Comparison of ENCODE assay signal across 9 mouse cellular contexts in genomic region chr19:42613116-42613515, GRCm38 (mm10). TPM values are rescaled to one million over a fixed set of nuclear protein-coding genes. Genes with fewer than 3 reads are reported as not detected.
DNase-seq lines count a peak whose midpoint lies in the region; ATAC-seq and TF ChIP-seq lines count a peak whose summit lies in the region.
"Had no signal": no experiment of that assay in that cellular context is flagged by ENCODE, and none has a peak within 500 bp of the region (broad histone marks: within the 10 kb centered on the region; RNA-seq: fewer than 3 reads in every experiment).

No protein-coding gene starts in this region.

- WGBS in embryonic facial prominence, embryonic 10.5 days = 26% methylated on average over 7 of the region's 7 CpGs
- 32% methylated on average over 7 of the region's 7 CpGs for WGBS in hindbrain, embryonic 12.5 days
- WGBS in liver, embryonic 12.5 days (ENCODE audit: insufficient replicate concordance) = 24% methylated on average over 7 of the region's 7 CpGs

- H3K79me2 ChIP-seq in C2C12 (ENCODE audit: control insufficient read depth, insufficient read depth) = no peaks in the 10 kb centered on the region

- no peak; the same call in 1 of the 2 replicates for ATAC-seq in hindbrain, embryonic 12.5 days (ENCODE audit: low FRiP score)
- ATAC-seq in liver, embryonic 12.5 days = no peak

- peak overlapping the region; percentile 56 for H3K4me2 ChIP-seq in hindbrain, embryonic 12.5 days (replicated peaks)
- H3K4me2 ChIP-seq in liver, embryonic 12.5 days = peak overlapping the region; percentile 59

- no peak overlapping the region for H3K4me3 ChIP-seq in C2C12 (ENCODE audit: insufficient read depth, poor library complexity, severe bottlenecking)
- peak overlapping the region; percentile 56 for H3K4me3 ChIP-seq in embryonic facial prominence, embryonic 10.5 days
- H3K4me3 ChIP-seq in hindbrain, embryonic 12.5 days = peak overlapping the region; percentile 32
- H3K4me3 ChIP-seq in liver, embryonic 12.5 days = peak overlapping the region; percentile 36

- TF ChIP-seq CTCF in C2C12 (IDR thresholded peaks at IDR 0.05; ENCODE audit: control insufficient read depth, insufficient read depth, insufficient read length) = no peak

- no peaks in the 10 kb centered on the region for H3K9me3 ChIP-seq in embryonic facial prominence, embryonic 10.5 days
- no peaks in the 10 kb centered on the region for H3K9me3 ChIP-seq in hindbrain, embryonic 12.5 days (replicated peaks)
- no peaks in the 10 kb centered on the region for H3K9me3 ChIP-seq in liver, embryonic 12.5 days (replicated peaks)
- H3K9me3 ChIP-seq: megakaryocyte, embryonic 14.5 days had no signal

- H3K27ac ChIP-seq in embryonic facial prominence, embryonic 10.5 days (replicated peaks) = peak overlapping the region; percentile 68; the same call in 1 of the 2 replicates
- no peak overlapping the region for H3K27ac ChIP-seq in hindbrain, embryonic 12.5 days
- H3K27ac ChIP-seq in liver, embryonic 12.5 days = no peak overlapping the region

- peak overlapping the region; percentile 46 for H3ac ChIP-seq in C2C12 (ENCODE audit: control insufficient read depth, insufficient read length, low read depth)

- no peaks in the 10 kb centered on the region for H3K79me3 ChIP-seq in C2C12 (ENCODE audit: low read depth)

- H3K27me3 ChIP-seq in C2C12 (ENCODE audit: control insufficient read depth, insufficient read depth, insufficient read length) = peaks cover 4% of the 10 kb centered on the region
- H3K27me3 ChIP-seq in embryonic facial prominence, embryonic 10.5 days (replicated peaks; ENCODE audit: low read depth, poor library complexity, severe bottlenecking) = peaks cover 47% of the 10 kb centered on the region
- peaks cover 29% of the 10 kb centered on the region for H3K27me3 ChIP-seq in hindbrain, embryonic 12.5 days
- H3K27me3 ChIP-seq in liver, embryonic 12.5 days (replicated peaks) = peaks cover 70% of the 10 kb centered on the region

- peaks cover 18% of the 10 kb centered on the region for H3K4me1 ChIP-seq in embryonic facial prominence, embryonic 10.5 days
- peaks cover 11% of the 10 kb centered on the region for H3K4me1 ChIP-seq in hindbrain, embryonic 12.5 days
- peaks cover 9% of the 10 kb centered on the region; the same call in 1 of the 2 replicates for H3K4me1 ChIP-seq in liver, embryonic 12.5 days

- no peak for DNase-seq in embryonic facial prominence, embryonic 10.5 days (ENCODE audit: low spot score)
- DNase-seq in spleen, postnatal 10 days (ENCODE audit: low spot score in 2 of 2) = no peak
- DNase-seq in frontal cortex, adult 2 months (ENCODE audit: extremely low spot score in 1 of 2, low spot score in 1 of 2) = no peak
- no peak for DNase-seq in left cerebral cortex, adult 9 months (ENCODE audit: low spot score in 2 of 2)
- no peak for DNase-seq in cerebellum, postnatal 36 days

- H3K9ac ChIP-seq in hindbrain, embryonic 12.5 days = no peak overlapping the region
- H3K9ac ChIP-seq in liver, embryonic 12.5 days = no peak overlapping the region

- no peaks in the 10 kb centered on the region for H3K36me3 ChIP-seq in C2C12 (ENCODE audit: control insufficient read depth, insufficient read depth)
- no peaks in the 10 kb centered on the region for H3K36me3 ChIP-seq in embryonic facial prominence, embryonic 10.5 days (replicated peaks)
- no peaks in the 10 kb centered on the region for H3K36me3 ChIP-seq in hindbrain, embryonic 12.5 days
- no peaks in the 10 kb centered on the region for H3K36me3 ChIP-seq in liver, embryonic 12.5 days

TF ChIP-seq in C2C12, 6 proteins besides CTCF, POLR2A, EP300 and RAD21:
- TF ChIP-seq FOSL1 (IDR thresholded peaks at IDR 0.05; ENCODE audit: insufficient read depth, low read length, poor library complexity, severe bottlenecking) (no peak), MYOG (IDR thresholded peaks at IDR 0.05; ENCODE audit: control insufficient read depth, extremely low read depth, insufficient read length) (no peak), MAX (IDR thresholded peaks at IDR 0.05) (no peak), CEBPB (IDR thresholded peaks at IDR 0.05; ENCODE audit: low read depth) (no peak), MYOD1 (IDR thresholded peaks at IDR 0.05; ENCODE audit: control insufficient read depth, insufficient read length, low read depth) (no peak), USF1 (IDR thresholded peaks at IDR 0.05; ENCODE audit: low read depth) (no peak)

RNA-seq across cellular contexts. Expression of gene Loxl4, which starts 0.5 kb away (rescaled TPM):
- 4.8 TPM for polyA plus RNA-seq in C2C12 (2012; fragmentation: generic; extraction: Trizol)
- 0.24 and 0.28 TPM in 2 replicates for polyA plus RNA-seq in embryonic facial prominence, embryonic 10.5 days (2016; fragmentation: Nextera tagmentation; extraction: Ambion mirVana)
- polyA plus RNA-seq in hindbrain, embryonic 12.5 days (2016; fragmentation: Nextera tagmentation; extraction: Ambion mirVana) = 0.19 and 0.51 TPM in 2 replicates
- 0.08 and 0.11 TPM in 2 replicates for polyA plus RNA-seq in liver, embryonic 12.5 days (2016; fragmentation: Nextera tagmentation; extraction: Ambion mirVana)
- polyA plus RNA-seq in frontal cortex, adult 2 months (2012; rRNA removed) = 0.04 TPM in 2 replicates
